Mouse (Mus musculus) heart, embryonic 15.5 days (tissue): ENCODE data around the gene Efcab6. TPM values are rescaled to one million over a fixed set of nuclear protein-coding genes. Genes with fewer than 3 reads are reported as not detected.

Experiments
- ATAC-seq: fragments of 200-750 bp; cut with Nextera tagmentation; replicated peaks from 2 replicates; pipeline ENCODE4 v1.8.0; 2017; ENCODE audit warnings: low read depth, moderate TSS enrichment; ENCODE audit not compliant: insufficient number of reproducible peaks, insufficient read depth, low FRiP score
- H3K27ac ChIP-seq: fragments of 300-500 bp; sonication (generic); 2 replicates; pipeline ENCODE4 v1.5.1; 2015; ENCODE audit warnings: mild to moderate bottlenecking, inconsistent platforms
- H3K27me3 ChIP-seq: fragments of 300-500 bp; sonication (generic); 2 replicates; pipeline ENCODE4 v1.6.1; 2015; ENCODE audit warnings: inconsistent platforms
- H3K36me3 ChIP-seq: fragments of 300-500 bp; sonication (generic); 2 replicates; pipeline ENCODE4 v1.6.1; 2015; ENCODE audit warnings: mild to moderate bottlenecking, inconsistent platforms
- H3K4me1 ChIP-seq: fragments of 300-500 bp; sonication (generic); replicated peaks from 2 replicates; pipeline ENCODE4 v1.6.1; 2015; ENCODE audit warnings: inconsistent platforms
- H3K4me2 ChIP-seq: fragments of 300-500 bp; sonication (generic); 2 replicates; pipeline ENCODE4 v1.6.1; 2015; ENCODE audit warnings: inconsistent platforms, mild to moderate bottlenecking, moderate library complexity
- H3K4me3 ChIP-seq: fragments of 300-500 bp; sonication (generic); 2 replicates; pipeline ENCODE4 v1.5.1; 2015; ENCODE audit warnings: mild to moderate bottlenecking, inconsistent platforms
- H3K9ac ChIP-seq: fragments of 300-500 bp; sonication (generic); 2 replicates; pipeline ENCODE4 v1.6.1; 2015; ENCODE audit warnings: mild to moderate bottlenecking, inconsistent platforms
- H3K9me3 ChIP-seq: fragments of 300-500 bp; sonication (generic); replicated peaks from 2 replicates; pipeline ENCODE4 v1.6.1; 2016; ENCODE audit warnings: inconsistent platforms
- WGBS: fragments of 180-500 bp; shearing (Covaris S2); methylation state at CpG from one replicate; pipeline ENCODE4 v1.1.7; 2015; ENCODE audit warnings: mixed read lengths; 5-methylcytosine and 5-hydroxymethylcytosine counted together
- polyA plus RNA-seq: library from polyadenylated mRNA; unstranded; fragments of >200 nt; fragmentation: Nextera tagmentation; extraction: Ambion mirVana; gene quantifications from 2 replicates; pipeline ENCODE4 v1.2.1, GENCODE M21; 2015

Efcab6 gene
- polyA plus RNA-seq, 1 experiment from 2014 or later: 0.24 TPM

GRCm38 (mm10) chr15:83842419-83842818 is 222.8 kb downstream of the Efcab6 start:
- no peaks in the 10 kb centered on the region for H3K9me3 ChIP-seq
- H3K36me3 ChIP-seq: no peaks in the 10 kb centered on the region
- no peak overlapping the region for H3K9ac ChIP-seq
- H3K27ac ChIP-seq: no peak overlapping the region
- H3K4me3 ChIP-seq: no peak overlapping the region
- H3K4me2 ChIP-seq: no peak overlapping the region
- H3K4me1 ChIP-seq: peaks cover 3% of the 10 kb centered on the region; the same call in 1 of the 2 replicates
- 76% methylated on average over 12 of the region's 12 CpGs for WGBS
- H3K27me3 ChIP-seq: peaks cover 37% of the 10 kb centered on the region
- ATAC-seq: no peak

GRCm38 (mm10) chr15:83840950-83841719 is 224.0 kb downstream of the Efcab6 start:
- Histone ChIP-seq H3K4me3 (no peak overlapping the region), H3K9ac (no peak overlapping the region), H3K27me3 (peaks cover 37% of the 10 kb centered on the region), H3K36me3 (no peaks in the 10 kb centered on the region), H3K9me3 (no peaks in the 10 kb centered on the region), H3K4me2 (no peak overlapping the region), H3K27ac (no peak overlapping the region), H3K4me1 (peaks cover 2% of the 10 kb centered on the region; the same call in 1 of the 2 replicates)
- ATAC-seq: no peak
- WGBS: 57% methylated on average over 10 of the region's 10 CpGs

GRCm38 (mm10) chr15:83832265-83832664 is 232.9 kb downstream of the Efcab6 start:
- WGBS: 49% methylated on average over 6 of the region's 6 CpGs
- no peaks in the 10 kb centered on the region for H3K4me1 ChIP-seq

GRCm38 (mm10) chr15:83829226-83829625 is 236.0 kb downstream of the Efcab6 start:
- H3K27ac ChIP-seq: no peak overlapping the region
- no peak overlapping the region for H3K4me3 ChIP-seq
- no peak overlapping the region for H3K4me2 ChIP-seq
- no peak for ATAC-seq
- H3K27me3 ChIP-seq: no peaks in the 10 kb centered on the region
- H3K36me3 ChIP-seq: no peaks in the 10 kb centered on the region
- H3K9me3 ChIP-seq: no peaks in the 10 kb centered on the region
- no peaks in the 10 kb centered on the region for H3K4me1 ChIP-seq
- no peak overlapping the region for H3K9ac ChIP-seq
- WGBS: 71% methylated on average over 13 of the region's 13 CpGs

More at GRCm38 (mm10) chr15:83832265-83832664, 232.9 kb downstream of the Efcab6 start:
- no peak for ATAC-seq
- Histone ChIP-seq H3K9ac (no peak overlapping the region), H3K27me3 (no peaks in the 10 kb centered on the region), H3K9me3 (no peaks in the 10 kb centered on the region), H3K4me2 (no peak overlapping the region), H3K4me3 (no peak overlapping the region), H3K27ac (no peak overlapping the region), H3K36me3 (no peaks in the 10 kb centered on the region)

- Histone ChIP-seq H3K36me3 (no peaks in the 10 kb centered on the region), H3K4me2 (no peak overlapping the region), H3K27ac (no peak overlapping the region), H3K27me3 (no peaks in the 10 kb centered on the region), H3K9ac (no peak overlapping the region), H3K4me1 (no peaks in the 10 kb centered on the region), H3K4me3 (no peak overlapping the region), H3K9me3 (no peaks in the 10 kb centered on the region)
- no peak for ATAC-seq
- 77% methylated on average over 8 of the region's 8 CpGs for WGBS
Observed at GRCm38 (mm10) chr15:83828011-83828410, 237.2 kb downstream of the Efcab6 start.

Other genes starting within 250 kb of the Efcab6 start
- 0.52 and 1.3 TPM in 2 replicates for gene Sult4a1, start 40.4 kb upstream of the Efcab6 start, polyA plus RNA-seq
- not detected in 2 replicates for gene Pnpla5, start 57.8 kb upstream of the Efcab6 start, polyA plus RNA-seq
- 0.55 and 0.68 TPM in 2 replicates for gene Pnpla3, start 102.5 kb upstream of the Efcab6 start, polyA plus RNA-seq
- gene Samm50, start 126.9 kb upstream of the Efcab6 start, polyA plus RNA-seq: 122 and 124 TPM in 2 replicates
- 12.2 and 13.5 TPM in 2 replicates for gene Parvb, start 166.7 kb upstream of the Efcab6 start, polyA plus RNA-seq